Mouse (Mus musculus): ENCODE measurements around the gene Zfp277. TPM values are rescaled to one million over a fixed set of nuclear protein-coding genes. Genes with fewer than 3 reads are reported as not detected.

Gene Zfp277
- polyA plus RNA-seq, 1 experiment from 2014 or later = 30.3 TPM

DNA sequence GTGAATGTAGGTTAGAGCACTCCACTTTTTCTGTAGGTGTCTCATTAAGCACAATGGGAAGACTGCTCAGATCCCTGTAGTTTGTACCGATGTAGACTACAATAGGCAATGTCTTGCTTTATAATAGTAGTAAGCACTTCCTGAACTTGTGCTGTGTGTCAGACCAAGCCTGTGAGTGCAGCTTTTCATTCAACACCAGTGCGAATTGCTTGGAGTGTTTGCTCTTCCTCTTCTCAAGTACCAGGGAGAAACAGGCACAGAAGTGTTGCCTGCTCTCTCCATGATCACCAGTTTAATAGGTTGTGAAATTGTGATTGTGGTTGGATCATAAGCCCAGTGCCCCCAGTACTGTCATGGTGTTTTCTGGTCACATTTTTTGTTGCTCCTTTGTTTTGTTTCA, 18.1 kb upstream of the Zfp277 start:
- WGBS = 55% methylated on average over 2 of the region's 2 CpGs

GRCm38 (mm10) chr12:40462693-40463235, 17.1 kb upstream of the Zfp277 start:
- H3K9ac ChIP-seq (replicated peaks) = no peak overlapping the region
- H3K9me3 ChIP-seq = no peaks in the 10 kb centered on the region
- no peak overlapping the region for H3K4me3 ChIP-seq
- H3K4me2 ChIP-seq (replicated peaks) = no peak overlapping the region
- H3K27me3 ChIP-seq = no peaks in the 10 kb centered on the region; the same call in 1 of the 2 replicates
- ATAC-seq (ENCODE audit: low FRiP score, low read depth) = no peak
- peaks cover 16% of the 10 kb centered on the region for H3K4me1 ChIP-seq
- H3K27ac ChIP-seq (replicated peaks) = no peak overlapping the region
- no peaks in the 10 kb centered on the region for H3K36me3 ChIP-seq
- 44% methylated on average over 7 of the region's 7 CpGs for WGBS

More for the DNA sequence above, 18.1 kb upstream of the Zfp277 start:
- no peak for ATAC-seq (ENCODE audit: low FRiP score, low read depth)
- H3K4me1 ChIP-seq = peaks cover 16% of the 10 kb centered on the region
- H3K4me3 ChIP-seq = no peak overlapping the region
- H3K9me3 ChIP-seq = no peaks in the 10 kb centered on the region
- no peak overlapping the region for H3K4me2 ChIP-seq (replicated peaks)
- no peaks in the 10 kb centered on the region; the same call in 1 of the 2 replicates for H3K27me3 ChIP-seq
- no peak overlapping the region for H3K9ac ChIP-seq (replicated peaks)
- no peaks in the 10 kb centered on the region for H3K36me3 ChIP-seq
- H3K27ac ChIP-seq (replicated peaks) = no peak overlapping the region

DNA sequence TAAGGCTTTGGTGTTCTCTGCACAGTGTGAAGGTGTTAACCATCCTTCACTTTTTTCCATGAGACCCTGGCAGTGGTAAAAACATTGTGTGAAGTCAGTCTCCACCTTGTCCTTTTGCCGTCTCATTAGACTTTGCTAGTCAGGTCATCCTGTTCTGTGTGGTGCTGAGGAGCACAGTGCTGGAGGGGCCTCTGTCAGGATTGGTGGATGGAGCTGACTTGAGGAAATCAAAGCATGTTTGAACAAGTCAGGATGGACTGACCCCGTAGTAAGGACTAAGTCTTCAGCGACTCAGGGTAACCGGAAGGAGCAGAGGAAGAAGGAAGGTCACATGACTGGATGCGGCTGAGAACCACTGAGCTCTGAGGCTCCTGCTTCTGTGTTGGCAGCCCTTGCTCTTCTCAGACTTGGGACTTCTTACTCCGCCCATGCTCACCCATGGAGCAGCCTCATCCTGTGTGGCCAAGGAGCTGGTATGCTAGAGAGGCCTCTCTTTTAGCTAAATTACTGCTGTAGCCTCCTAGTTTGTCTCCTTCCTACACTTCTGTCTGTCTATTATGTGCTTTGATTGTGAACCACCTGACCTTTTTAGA, 14.1 kb upstream of the Zfp277 start:
- no peak for ATAC-seq (ENCODE audit: low FRiP score, low read depth)
- no peaks in the 10 kb centered on the region for H3K36me3 ChIP-seq
- no peaks in the 10 kb centered on the region for H3K9me3 ChIP-seq
- 69% methylated on average over 6 of the region's 6 CpGs for WGBS
- no peak overlapping the region for H3K4me2 ChIP-seq (replicated peaks)
- peaks cover 9% of the 10 kb centered on the region for H3K4me1 ChIP-seq
- H3K4me3 ChIP-seq = no peak overlapping the region
- H3K27me3 ChIP-seq = no peaks in the 10 kb centered on the region; the same call in 1 of the 2 replicates
- no peak overlapping the region for H3K27ac ChIP-seq (replicated peaks)
- H3K9ac ChIP-seq (replicated peaks) = no peak overlapping the region

DNA sequence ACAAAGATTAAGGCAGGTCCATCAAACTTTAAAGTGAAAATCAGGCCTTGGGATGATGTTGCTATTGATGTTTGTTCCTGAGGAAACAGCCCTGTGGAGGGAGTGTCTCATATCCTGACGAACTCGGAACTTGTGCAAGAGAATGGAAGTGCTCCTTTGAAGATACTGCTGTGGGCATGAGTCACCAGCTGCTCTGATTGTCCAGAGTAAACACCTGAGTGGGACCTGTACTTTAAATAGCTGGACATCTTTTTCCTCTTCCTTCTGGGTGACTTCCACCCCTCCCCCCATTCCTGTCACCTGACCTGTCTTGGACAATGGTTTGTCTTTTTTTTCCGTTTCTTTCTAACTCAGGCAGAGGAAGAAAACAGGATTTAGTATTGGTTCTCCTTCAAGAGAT, 13.3 kb upstream of the Zfp277 start:
- H3K27me3 ChIP-seq = no peaks in the 10 kb centered on the region; the same call in 1 of the 2 replicates
- H3K36me3 ChIP-seq = no peaks in the 10 kb centered on the region
- H3K4me3 ChIP-seq = no peak overlapping the region
- WGBS = 71% methylated on average over 3 of the region's 3 CpGs
- ATAC-seq (ENCODE audit: low FRiP score, low read depth) = no peak
- H3K9me3 ChIP-seq = no peaks in the 10 kb centered on the region
- no peak overlapping the region for H3K27ac ChIP-seq (replicated peaks)
- peaks cover 3% of the 10 kb centered on the region; the same call in 1 of the 2 replicates for H3K4me1 ChIP-seq
- no peak overlapping the region for H3K4me2 ChIP-seq (replicated peaks)
- H3K9ac ChIP-seq (replicated peaks) = no peak overlapping the region

DNA sequence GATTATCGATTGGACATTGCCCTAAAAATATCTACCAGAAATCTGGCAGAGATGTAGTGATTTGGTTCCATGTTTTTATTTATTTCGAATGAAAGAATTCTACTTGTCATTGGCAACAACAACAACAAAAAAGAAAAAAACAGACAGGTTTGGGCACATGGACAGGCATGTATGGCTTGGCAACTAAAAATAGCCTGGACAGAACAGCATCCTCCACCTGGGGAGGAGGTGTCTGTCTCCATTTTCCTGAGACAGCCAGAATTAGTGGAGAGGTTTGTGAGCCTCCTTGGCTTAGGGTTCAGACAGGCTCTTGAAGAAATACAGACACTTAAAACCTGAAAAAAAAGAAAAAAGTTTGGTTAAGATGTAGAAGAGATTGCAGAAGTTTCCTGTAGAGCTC, 10.8 kb upstream of the Zfp277 start:
- no peak for ATAC-seq (ENCODE audit: low FRiP score, low read depth)

GRCm38 (mm10) chr12:40449119-40449795, 3.6 kb upstream of the Zfp277 start:
- ATAC-seq (ENCODE audit: low FRiP score, low read depth) = no peak
- Histone ChIP-seq H3K36me3 (no peaks in the 10 kb centered on the region), H3K27me3 (no peaks in the 10 kb centered on the region), H3K4me1 (peaks cover 19% of the 10 kb centered on the region; the same call in 1 of the 2 replicates), H3K4me3 (no peak overlapping the region), H3K9ac (replicated peaks) (no peak overlapping the region), H3K27ac (replicated peaks) (no peak overlapping the region), H3K9me3 (no peaks in the 10 kb centered on the region), H3K4me2 (replicated peaks) (no peak overlapping the region)
- 70% methylated on average over 9 of the region's 9 CpGs for WGBS

More for the DNA sequence above, 10.8 kb upstream of the Zfp277 start:
- Histone ChIP-seq H3K9me3 (no peaks in the 10 kb centered on the region), H3K27ac (replicated peaks) (no peak overlapping the region), H3K27me3 (no peaks in the 10 kb centered on the region; the same call in 1 of the 2 replicates), H3K4me3 (no peak overlapping the region), H3K4me2 (replicated peaks) (no peak overlapping the region), H3K36me3 (no peaks in the 10 kb centered on the region), H3K4me1 (no peaks in the 10 kb centered on the region), H3K9ac (replicated peaks) (no peak overlapping the region)
- WGBS = 98% methylated on average over 2 of the region's 2 CpGs

- peaks cover 19% of the 10 kb centered on the region; the same call in 1 of the 2 replicates for H3K4me1 ChIP-seq
- H3K36me3 ChIP-seq = no peaks in the 10 kb centered on the region
- 22% methylated on average over 10 of the region's 10 CpGs for WGBS
- peak overlapping the region; percentile 81 for H3K4me2 ChIP-seq (replicated peaks)
- no peak for ATAC-seq (ENCODE audit: low FRiP score, low read depth)
- H3K27ac ChIP-seq (replicated peaks) = no peak overlapping the region
- peak overlapping the region; percentile 82; the same call in 1 of the 2 replicates for H3K9ac ChIP-seq (replicated peaks)
- H3K27me3 ChIP-seq = no peaks in the 10 kb centered on the region
- peak overlapping the region; percentile 81 for H3K4me3 ChIP-seq
- no peaks in the 10 kb centered on the region for H3K9me3 ChIP-seq
Observed at GRCm38 (mm10) chr12:40447561-40448355, 2.1 kb upstream of the Zfp277 start.

- peak overlapping the region; percentile 81 for H3K4me2 ChIP-seq (replicated peaks)
- peak; percentile 42 for ATAC-seq (ENCODE audit: low FRiP score, low read depth)
- no peaks in the 10 kb centered on the region for H3K27me3 ChIP-seq
- H3K4me1 ChIP-seq = peaks cover 19% of the 10 kb centered on the region; the same call in 1 of the 2 replicates
- no peaks in the 10 kb centered on the region for H3K9me3 ChIP-seq
- H3K36me3 ChIP-seq = no peaks in the 10 kb centered on the region
- under 1% methylated on average over 44 of the region's 44 CpGs for WGBS
- peak overlapping the region; percentile 82 for H3K9ac ChIP-seq (replicated peaks)
- peak overlapping the region; percentile 94 for H3K27ac ChIP-seq (replicated peaks)
- peak overlapping the region; percentile 81 for H3K4me3 ChIP-seq
Observed at GRCm38 (mm10) chr12:40446450-40447381, 1.0 kb upstream of the Zfp277 start.

DNA sequence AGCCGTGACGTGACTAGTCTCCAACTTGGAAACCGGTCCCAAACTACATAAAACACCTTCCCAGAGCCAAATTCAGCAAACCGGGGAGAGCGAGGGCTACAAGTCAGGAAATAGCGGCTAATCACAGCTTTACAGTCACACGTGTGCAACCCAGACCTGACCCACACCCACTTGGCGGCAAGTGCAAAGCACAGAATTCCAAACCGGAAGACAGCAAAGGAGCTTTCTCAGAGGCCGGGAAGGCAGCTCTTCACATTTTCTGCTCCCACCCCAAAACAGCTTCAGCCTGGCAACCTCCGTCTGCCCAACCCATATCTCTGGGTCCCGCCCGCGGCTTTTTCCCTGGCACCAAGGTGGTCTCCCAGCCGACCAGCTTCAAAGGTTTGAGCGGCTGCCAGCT, 496 bp downstream of the Zfp277 start:
- WGBS = 2% methylated on average over 16 of the region's 16 CpGs
- peak overlapping the region; percentile 81 for H3K4me3 ChIP-seq
- no peak overlapping the region for H3K27ac ChIP-seq (replicated peaks)
- no peaks in the 10 kb centered on the region for H3K36me3 ChIP-seq
- peak overlapping the region; percentile 80 for H3K4me2 ChIP-seq (replicated peaks)
- ATAC-seq (ENCODE audit: low FRiP score, low read depth) = peak; percentile 1; the same call in 1 of the 2 replicates
- no peaks in the 10 kb centered on the region for H3K27me3 ChIP-seq
- H3K4me1 ChIP-seq = peaks cover 19% of the 10 kb centered on the region; the same call in 1 of the 2 replicates
- H3K9ac ChIP-seq (replicated peaks) = peak overlapping the region; percentile 61
- H3K9me3 ChIP-seq = no peaks in the 10 kb centered on the region

- Histone ChIP-seq H3K4me1 (peaks cover 9% of the 10 kb centered on the region), H3K9ac (replicated peaks) (no peak overlapping the region), H3K4me2 (replicated peaks) (no peak overlapping the region), H3K27me3 (no peaks in the 10 kb centered on the region), H3K4me3 (no peak overlapping the region), H3K27ac (replicated peaks) (no peak overlapping the region), H3K36me3 (no peaks in the 10 kb centered on the region), H3K9me3 (no peaks in the 10 kb centered on the region)
- no peak for ATAC-seq (ENCODE audit: low FRiP score, low read depth)
- WGBS = 20% methylated on average over 2 of the region's 2 CpGs
Observed at GRCm38 (mm10) chr12:40438049-40438448, 7.7 kb downstream of the Zfp277 start.

DNA sequence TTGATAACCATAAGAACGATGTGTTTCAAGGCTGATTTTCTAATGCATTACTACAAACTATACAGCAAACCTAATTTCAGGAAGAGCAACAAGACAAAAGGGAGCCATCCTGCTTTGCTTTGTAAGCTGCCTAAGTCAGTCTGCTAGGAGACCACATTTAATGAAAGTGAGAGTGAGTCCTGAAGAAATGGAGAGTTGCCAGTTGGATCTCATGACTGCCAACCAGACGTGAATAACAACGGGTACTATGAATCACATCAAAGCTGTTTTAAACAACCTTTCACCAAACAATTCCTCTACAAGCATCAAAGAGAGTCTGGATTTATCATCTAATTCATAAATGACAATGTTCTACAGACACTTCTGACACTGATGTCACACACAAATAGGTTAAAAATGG, 11.6 kb downstream of the Zfp277 start:
- WGBS = 65% methylated on average over 3 of the region's 3 CpGs
- ATAC-seq (ENCODE audit: low FRiP score, low read depth) = no peak
- H3K27me3 ChIP-seq = no peaks in the 10 kb centered on the region
- H3K9ac ChIP-seq (replicated peaks) = no peak overlapping the region
- no peaks in the 10 kb centered on the region for H3K36me3 ChIP-seq
- no peak overlapping the region for H3K4me3 ChIP-seq
- H3K9me3 ChIP-seq = no peaks in the 10 kb centered on the region
- H3K27ac ChIP-seq (replicated peaks) = no peak overlapping the region
- no peak overlapping the region for H3K4me2 ChIP-seq (replicated peaks)
- peaks cover 21% of the 10 kb centered on the region for H3K4me1 ChIP-seq
